Mouse (Mus musculus) limb, embryonic 10.5 days (tissue): ENCODE results near the gene Rad9a. TPM values are rescaled to one million over a fixed set of nuclear protein-coding genes. Genes with fewer than 3 reads are reported as not detected.

Source experiments
- DNase-seq: peaks from one replicate; pipeline ENCODE4 v3.0.0-alpha.2; 2017; ENCODE audit warnings: low spot score
- H3K27ac ChIP-seq: fragments of 300-500 bp; sonication (generic); 2 replicates; pipeline ENCODE4 v1.5.1; 2016; ENCODE audit warnings: mild to moderate bottlenecking
- H3K27me3 ChIP-seq: fragments of 300-500 bp; sonication (generic); 2 replicates; pipeline ENCODE4 v1.6.1; 2016; ENCODE audit warnings: low read depth, mild to moderate bottlenecking; ENCODE audit not compliant: poor library complexity, severe bottlenecking
- H3K36me3 ChIP-seq: fragments of 300-500 bp; sonication (generic); 2 replicates; pipeline ENCODE4 v1.6.1; 2016; ENCODE audit warnings: mild to moderate bottlenecking, moderate library complexity
- H3K4me1 ChIP-seq: fragments of 300-500 bp; sonication (generic); 2 replicates; pipeline ENCODE4 v1.6.1; 2016
- H3K4me3 ChIP-seq: fragments of 300-500 bp; sonication (generic); 2 replicates; pipeline ENCODE4 v1.5.1; 2016; ENCODE audit warnings: mild to moderate bottlenecking, moderate library complexity
- H3K9me3 ChIP-seq: fragments of 300-500 bp; sonication (generic); replicated peaks from 2 replicates; pipeline ENCODE4 v1.6.1; 2016; ENCODE audit warnings: mild to moderate bottlenecking
- WGBS: fragments of 180-500 bp; shearing (Covaris S2); methylation state at CpG from one replicate; pipeline ENCODE4 v1.1.7; 2016; 5-methylcytosine and 5-hydroxymethylcytosine counted together
- microRNA-seq: library from miRNA; unstranded; fragments of <30 nt; microRNA quantifications from one replicate; pipeline ENCODE4, GENCODE M21; 2017
- polyA plus RNA-seq: library from polyadenylated mRNA; unstranded; fragments of >200 nt; fragmentation: Nextera tagmentation; extraction: Ambion mirVana; gene quantifications from 2 replicates; pipeline ENCODE4 v1.2.1, GENCODE M21; 2016

Gene Rad9a
- polyA plus RNA-seq, 1 experiment from 2014 or later, result 58.2 TPM

DNA sequence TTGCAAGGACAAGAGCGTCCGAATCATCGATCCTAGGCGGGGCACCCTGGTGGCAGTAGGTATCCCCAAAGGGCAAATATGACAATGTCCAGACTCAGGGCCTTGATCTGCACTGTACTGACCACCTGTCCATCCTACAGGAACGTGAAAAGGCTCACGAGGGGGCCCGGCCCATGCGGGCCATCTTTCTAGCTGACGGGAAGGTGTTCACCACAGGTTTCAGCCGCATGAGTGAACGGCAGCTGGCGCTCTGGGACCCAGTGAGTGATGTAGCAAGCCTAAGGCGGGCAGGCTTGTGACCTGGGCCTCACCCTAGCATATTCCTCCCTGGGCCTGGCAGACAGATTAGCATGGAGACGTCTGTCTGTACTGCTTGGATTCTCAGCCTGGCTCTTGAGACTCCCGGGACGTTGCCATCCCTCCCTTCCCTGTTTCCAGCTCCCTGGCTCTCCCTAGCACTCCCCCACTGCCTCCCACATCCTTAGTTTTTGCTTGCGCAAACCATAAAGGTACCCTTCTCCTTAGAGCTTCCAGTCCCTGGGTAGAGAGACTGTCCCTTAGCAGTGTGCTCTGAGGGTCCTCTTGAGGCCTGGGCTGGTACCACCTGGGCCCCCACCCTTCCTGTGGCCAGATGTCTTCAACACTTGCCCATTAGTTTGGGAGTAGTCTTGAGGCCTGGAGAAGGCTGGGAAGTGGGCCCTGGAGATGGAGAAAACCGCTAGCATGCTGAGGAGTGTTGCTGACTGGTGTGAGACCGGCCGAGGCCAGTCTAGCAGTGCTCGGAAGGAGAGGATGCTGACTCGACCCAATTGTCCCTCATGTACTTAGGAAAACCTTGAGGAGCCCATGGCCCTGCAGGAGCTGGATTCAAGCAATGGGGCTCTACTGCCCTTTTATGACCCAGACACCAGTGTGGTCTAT is 50.6 kb downstream of the Rad9a start:
- 91% methylated on average over 22 of the region's 22 CpGs for WGBS
- Histone ChIP-seq H3K27me3 (no peaks in the 10 kb centered on the region), H3K36me3 (peaks cover 56% of the 10 kb centered on the region), H3K4me1 (peaks cover 49% of the 10 kb centered on the region), H3K27ac (no peak overlapping the region), H3K4me3 (no peak overlapping the region), H3K9me3 (no peaks in the 10 kb centered on the region)
- no peak for DNase-seq

DNA sequence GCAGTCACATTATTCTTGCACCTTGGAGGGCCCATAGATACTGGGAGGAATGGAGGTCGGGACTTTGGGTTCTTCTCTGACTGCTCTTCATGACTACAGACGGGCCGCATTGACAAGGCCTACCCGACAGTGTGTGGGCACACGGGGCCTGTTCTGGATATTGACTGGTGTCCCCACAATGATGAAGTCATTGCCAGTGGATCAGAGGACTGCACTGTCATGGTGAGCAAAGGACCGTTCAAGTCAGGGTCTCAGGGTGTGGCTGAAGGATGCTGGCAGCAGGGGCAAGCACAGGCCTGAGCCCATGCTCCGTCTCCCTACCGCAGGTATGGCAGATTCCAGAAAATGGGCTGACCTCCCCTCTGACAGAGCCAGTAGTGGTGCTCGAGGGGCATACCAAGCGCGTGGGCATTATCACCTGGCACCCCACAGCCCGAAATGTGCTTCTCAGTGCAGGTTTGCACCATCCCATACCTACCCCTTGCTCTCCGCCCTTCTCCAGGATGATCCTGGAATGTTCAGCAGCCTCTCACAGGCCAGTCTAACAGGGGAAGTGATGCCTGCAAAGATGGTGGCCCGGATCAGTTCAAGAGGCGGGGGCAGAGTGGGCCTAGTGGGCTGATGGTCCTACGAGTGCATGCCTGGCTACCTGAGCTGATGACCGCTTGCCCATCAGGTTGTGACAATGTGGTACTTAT is 51.5 kb downstream of the Rad9a start:
- no peak for DNase-seq
- peak overlapping the region; percentile 90; the same call in 1 of the 2 replicates for H3K4me3 ChIP-seq
- no peak overlapping the region for H3K27ac ChIP-seq
- peaks cover 47% of the 10 kb centered on the region for H3K36me3 ChIP-seq
- H3K9me3 ChIP-seq, result no peaks in the 10 kb centered on the region
- no peaks in the 10 kb centered on the region for H3K27me3 ChIP-seq
- WGBS, result 94% methylated on average over 17 of the region's 17 CpGs
- H3K4me1 ChIP-seq, result peaks cover 46% of the 10 kb centered on the region

DNA sequence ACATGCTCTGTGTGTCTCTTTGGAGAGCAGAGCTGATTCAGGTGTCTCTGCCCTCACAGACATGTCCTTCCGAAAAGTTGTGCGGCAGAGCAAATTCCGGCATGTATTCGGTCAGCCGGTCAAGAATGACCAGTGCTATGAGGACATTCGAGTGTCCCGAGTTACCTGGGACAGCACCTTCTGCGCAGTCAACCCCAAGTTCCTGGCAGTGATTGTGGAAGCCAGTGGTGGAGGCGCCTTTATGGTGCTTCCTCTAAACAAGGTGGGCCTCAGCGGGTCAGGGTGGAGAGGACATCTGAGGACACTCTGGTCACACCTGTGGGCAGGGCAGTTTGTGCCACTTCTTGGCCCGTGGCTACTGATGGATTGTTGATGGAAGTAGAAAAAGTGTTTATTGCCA is 52.2 kb downstream of the Rad9a start:
- Histone ChIP-seq H3K27me3 (no peaks in the 10 kb centered on the region), H3K4me1 (peaks cover 44% of the 10 kb centered on the region), H3K4me3 (peak overlapping the region; percentile 90), H3K36me3 (peaks cover 45% of the 10 kb centered on the region), H3K9me3 (no peaks in the 10 kb centered on the region), H3K27ac (peak overlapping the region; percentile 90; the same call in 1 of the 2 replicates)
- 89% methylated on average over 11 of the region's 11 CpGs for WGBS
- DNase-seq, result no peak

DNA sequence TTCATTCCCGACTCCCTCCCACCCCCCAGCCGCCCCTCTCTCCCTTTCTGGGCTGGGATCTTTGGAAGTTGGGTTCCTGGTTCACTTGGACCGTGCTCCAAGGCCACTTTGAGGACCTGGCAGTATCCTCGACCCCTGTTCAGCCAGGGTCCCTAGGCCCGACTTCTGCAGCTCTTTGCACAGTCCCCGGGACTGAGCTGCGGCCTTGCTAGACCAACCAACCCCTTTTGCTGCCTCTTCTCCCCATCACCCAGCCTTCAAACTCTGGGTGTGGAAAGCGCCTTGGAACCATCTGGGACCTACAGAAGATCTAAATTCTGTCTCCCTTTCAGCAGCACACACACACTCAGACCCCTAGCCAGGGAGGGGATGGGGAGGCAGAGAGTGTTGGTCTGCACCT is 52.6 kb downstream of the Rad9a start:
- Histone ChIP-seq H3K4me3 (peak overlapping the region; percentile 90), H3K36me3 (peaks cover 42% of the 10 kb centered on the region), H3K27ac (peak overlapping the region; percentile 90), H3K9me3 (no peaks in the 10 kb centered on the region), H3K4me1 (peaks cover 46% of the 10 kb centered on the region), H3K27me3 (no peaks in the 10 kb centered on the region)
- WGBS, result 2% methylated on average over 6 of the region's 8 CpGs
- DNase-seq, result no peak

DNA sequence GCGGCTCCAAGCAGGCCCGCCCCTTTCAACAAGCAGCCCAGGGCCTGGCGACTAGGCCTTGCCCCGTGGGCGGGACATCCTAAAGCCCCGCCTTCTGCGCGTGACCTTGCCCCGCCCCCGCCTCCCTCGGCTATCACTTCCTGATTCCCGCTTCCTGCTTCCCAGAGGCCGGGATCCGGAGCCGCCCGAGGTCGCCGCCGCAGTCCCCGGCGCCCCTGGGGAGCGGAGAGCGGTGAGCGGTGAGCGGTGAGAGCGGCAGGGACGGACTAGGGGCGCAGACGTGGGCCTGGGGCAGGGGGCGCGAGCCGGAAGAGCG is 53.0 kb downstream of the Rad9a start, which contains the start of gene Coro1b:
TSS of gene Coro1b (plus strand) at position 129 of the 316 bp plus-strand sequence.
- no peaks in the 10 kb centered on the region for H3K27me3 ChIP-seq
- WGBS, result under 1% methylated on average over 24 of the region's 33 CpGs
- H3K36me3 ChIP-seq, result peaks cover 39% of the 10 kb centered on the region
- H3K4me3 ChIP-seq, result peak within 1 kb of the TSS; percentile 90
- H3K4me1 ChIP-seq, result peaks cover 49% of the 10 kb centered on the region
- no peaks in the 10 kb centered on the region for H3K9me3 ChIP-seq
- peak within 1 kb of the TSS; percentile 90 for H3K27ac ChIP-seq
- peak; percentile 97 for DNase-seq

DNA sequence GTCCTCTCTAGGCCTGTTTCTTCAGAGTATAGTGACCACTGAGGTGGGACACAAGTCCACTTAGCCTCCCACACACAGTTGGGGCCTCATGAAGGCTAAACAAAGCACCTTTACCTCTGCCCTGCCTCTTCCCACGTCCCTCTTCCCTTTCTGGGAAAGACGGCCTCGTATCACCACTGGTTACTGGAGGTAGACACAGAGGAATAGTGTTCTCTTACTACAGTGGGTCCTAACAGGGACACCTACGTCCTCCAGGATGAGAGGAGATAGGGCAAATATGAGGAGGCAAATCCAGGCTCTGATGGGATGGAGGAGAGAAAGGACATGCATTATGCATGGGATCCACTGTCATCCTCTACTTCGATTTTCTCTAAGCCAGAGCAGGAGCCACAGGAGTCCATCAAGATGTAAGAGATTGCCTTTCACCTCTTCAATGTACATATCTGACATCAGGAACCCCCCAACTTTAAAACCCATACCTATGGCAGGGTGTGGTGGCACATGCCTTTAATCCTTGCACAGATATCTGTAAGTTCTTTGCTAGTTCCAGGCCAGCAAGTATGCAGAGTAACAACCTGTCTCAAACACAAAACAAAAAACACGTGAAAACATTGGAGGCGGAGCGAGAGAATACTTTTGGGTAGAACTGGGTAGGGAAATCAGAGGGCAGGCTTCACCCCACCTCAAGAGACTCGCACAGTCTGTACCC is 53.5 kb downstream of the Rad9a start:
- 38% methylated on average over 9 of the region's 9 CpGs for WGBS
- H3K27ac ChIP-seq, result peak overlapping the region; percentile 90

DNA sequence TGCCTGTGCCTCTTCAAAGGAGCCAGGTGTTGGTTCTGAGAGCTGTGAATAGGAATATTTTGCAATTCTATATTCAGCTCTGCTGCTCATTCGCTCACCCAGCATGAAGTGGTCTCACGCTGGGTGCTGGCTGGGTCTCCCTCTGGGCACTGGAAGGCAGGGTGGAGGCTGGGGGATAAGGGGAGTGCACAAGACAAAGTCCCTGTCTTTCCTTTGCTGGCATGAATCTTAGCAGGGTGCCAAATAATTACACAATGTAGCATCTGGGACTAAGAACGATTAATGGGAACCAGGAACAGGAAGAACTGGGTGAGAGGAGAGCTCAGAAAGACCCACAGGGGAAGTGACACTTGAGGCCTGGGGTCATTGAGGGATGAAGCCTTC is 54.4 kb downstream of the Rad9a start:
- no peaks in the 10 kb centered on the region for H3K9me3 ChIP-seq
- H3K27me3 ChIP-seq, result no peaks in the 10 kb centered on the region
- DNase-seq, result no peak
- no peak overlapping the region for H3K4me3 ChIP-seq
- H3K36me3 ChIP-seq, result peaks cover 24% of the 10 kb centered on the region
- H3K4me1 ChIP-seq, result peaks cover 50% of the 10 kb centered on the region
- H3K27ac ChIP-seq, result no peak overlapping the region
- 61% methylated on average over 3 of the region's 3 CpGs for WGBS

More for the DNA sequence above, 53.5 kb downstream of the Rad9a start:
- Histone ChIP-seq H3K4me1 (peaks cover 47% of the 10 kb centered on the region), H3K9me3 (no peaks in the 10 kb centered on the region), H3K27me3 (no peaks in the 10 kb centered on the region), H3K36me3 (peaks cover 33% of the 10 kb centered on the region), H3K4me3 (peak overlapping the region; percentile 90)
- DNase-seq, result no peak

DNA sequence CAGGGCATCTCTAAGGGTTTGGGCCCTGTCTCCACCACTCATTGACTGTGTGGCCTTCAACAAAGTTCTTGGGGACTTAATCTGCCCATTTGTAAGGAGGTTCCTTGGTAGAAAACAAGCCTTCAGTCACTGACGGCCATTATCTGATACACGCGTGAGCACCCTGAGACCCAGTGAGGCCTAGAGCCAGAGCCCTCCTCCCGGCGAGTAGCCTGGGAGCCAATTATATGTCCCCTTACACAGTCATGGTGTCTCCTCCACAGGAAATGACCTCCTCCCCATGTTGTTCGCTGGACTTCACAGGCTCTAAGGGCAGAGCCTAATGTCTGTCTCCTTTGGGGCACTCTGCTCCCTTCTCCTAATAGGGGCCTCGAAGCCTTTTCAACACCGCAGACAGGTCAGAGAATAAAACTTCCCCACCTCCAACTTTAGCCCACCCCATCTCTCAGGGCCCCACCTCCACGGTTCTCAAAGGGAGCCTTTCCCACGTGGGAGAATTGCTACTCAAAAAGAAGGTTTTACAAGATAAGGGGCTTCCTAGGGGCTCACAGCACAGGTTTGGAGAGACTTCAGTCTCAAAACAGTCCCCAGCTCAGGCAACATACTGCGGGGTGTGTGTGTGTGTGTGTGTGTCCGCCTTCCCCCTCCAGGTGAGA is 55.0 kb downstream of the Rad9a start:
- H3K4me3 ChIP-seq, result no peak overlapping the region

DNA sequence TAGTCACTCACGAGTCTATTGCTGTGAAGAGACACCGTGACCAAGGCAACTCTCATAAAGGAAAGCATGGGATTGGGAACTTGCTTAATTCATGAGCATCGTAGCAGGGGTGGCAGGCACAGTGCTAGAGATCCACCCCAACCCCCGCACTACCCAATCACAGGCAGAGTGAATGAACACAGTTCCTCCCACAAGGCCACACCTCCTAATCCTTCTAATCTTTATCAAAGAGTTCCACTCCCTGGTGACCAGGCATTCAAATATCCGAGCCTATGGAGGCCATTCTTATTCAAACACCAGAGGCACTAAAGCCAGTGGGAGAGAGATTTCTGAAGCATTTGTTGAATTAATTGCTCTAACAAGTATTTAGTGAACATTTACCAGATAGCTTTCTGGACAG is 55.5 kb downstream of the Rad9a start:
- no peaks in the 10 kb centered on the region for H3K9me3 ChIP-seq
- no peak for DNase-seq
- H3K36me3 ChIP-seq, result peaks cover 13% of the 10 kb centered on the region
- 95% methylated on average over 5 of the region's 5 CpGs for WGBS
- H3K27me3 ChIP-seq, result no peaks in the 10 kb centered on the region
- H3K4me1 ChIP-seq, result peaks cover 50% of the 10 kb centered on the region
- H3K27ac ChIP-seq, result no peak overlapping the region
- H3K4me3 ChIP-seq, result no peak overlapping the region

More for the DNA sequence above, 55.0 kb downstream of the Rad9a start:
- Histone ChIP-seq H3K36me3 (peaks cover 19% of the 10 kb centered on the region), H3K27me3 (no peaks in the 10 kb centered on the region), H3K27ac (no peak overlapping the region), H3K4me1 (peaks cover 50% of the 10 kb centered on the region), H3K9me3 (no peaks in the 10 kb centered on the region)
- DNase-seq, result no peak
- WGBS, result 68% methylated on average over 12 of the region's 12 CpGs

Small RNA genes within 50 kb of the gene (microRNA-seq; reads per million reads assigned to microRNA genes)
- gene Gm26115, result not detected

Other genes with a start within 250 kb of the Rad9a start
- not detected in 2 replicates for gene Aldh3b3, start 243.0 kb downstream of the Rad9a start, polyA plus RNA-seq
- 1.4 and 2.4 TPM in 2 replicates for gene Aldh3b2, start 229.3 kb downstream of the Rad9a start, polyA plus RNA-seq
- gene Acy3, start 215.1 kb downstream of the Rad9a start, polyA plus RNA-seq, result 3.9 and 5.6 TPM in 2 replicates
- gene Tbx10, start 208.9 kb downstream of the Rad9a start, polyA plus RNA-seq, result 0.10 TPM in 1 of 2 replicates, not detected in the other
- 32.4 and 36.0 TPM in 2 replicates for gene Nudt8, start 201.1 kb downstream of the Rad9a start, polyA plus RNA-seq
- 3.5 and 4.6 TPM in 2 replicates for gene Gm49405, start 201.0 kb downstream of the Rad9a start, polyA plus RNA-seq
- 5.0 and 7.6 TPM in 2 replicates for gene Doc2g, start 198.3 kb downstream of the Rad9a start, polyA plus RNA-seq
- 220 and 221 TPM in 2 replicates for gene Ndufv1, start 188.9 kb downstream of the Rad9a start, polyA plus RNA-seq
- 478 and 510 TPM in 2 replicates for gene Gstp1, start 163.7 kb downstream of the Rad9a start, polyA plus RNA-seq
- 0.62 and 0.88 TPM in 2 replicates for gene Gstp2, start 155.6 kb downstream of the Rad9a start, polyA plus RNA-seq
- gene Gstp3, start 142.1 kb downstream of the Rad9a start, polyA plus RNA-seq, result not detected in 2 replicates
- gene Cabp2, start 120.1 kb downstream of the Rad9a start, polyA plus RNA-seq, result not detected in 2 replicates
- 86.7 and 87.0 TPM in 2 replicates for gene Cdk2ap2, start 104.5 kb downstream of the Rad9a start, polyA plus RNA-seq
- gene Pitpnm1, start 101.7 kb downstream of the Rad9a start, polyA plus RNA-seq, result 5.9 and 7.9 TPM in 2 replicates
- 74.9 and 79.2 TPM in 2 replicates for gene Aip, start 75.8 kb downstream of the Rad9a start, polyA plus RNA-seq
- not detected in 2 replicates for gene Gpr152, start 61.9 kb downstream of the Rad9a start, polyA plus RNA-seq
- 0.15 TPM in 1 of 2 replicates, not detected in the other for gene Cabp4, start 57.6 kb downstream of the Rad9a start, polyA plus RNA-seq
- gene Coro1b, start 53.0 kb downstream of the Rad9a start, polyA plus RNA-seq, result 129 and 148 TPM in 2 replicates
- 0.93 and 1.4 TPM in 2 replicates for gene Ptprcap, start 48.1 kb downstream of the Rad9a start, polyA plus RNA-seq
- 58.3 and 66.0 TPM in 2 replicates for gene Rps6kb2, start 38.3 kb downstream of the Rad9a start, polyA plus RNA-seq
- 3.2 and 3.3 TPM in 2 replicates for gene Carns1, start 26.2 kb downstream of the Rad9a start, polyA plus RNA-seq
- 0.21 and 1.2 TPM in 2 replicates for gene Tbc1d10c, start 10.4 kb downstream of the Rad9a start, polyA plus RNA-seq
- gene Ppp1ca, start 9.6 kb downstream of the Rad9a start, polyA plus RNA-seq, result 1,070 and 1,129 TPM in 2 replicates
- 4.3 and 6.0 TPM in 2 replicates for gene Clcf1, start 12.6 kb upstream of the Rad9a start, polyA plus RNA-seq
- gene AC109138.7, start 12.7 kb upstream of the Rad9a start, polyA plus RNA-seq, result not detected in 2 replicates
- gene Pold4, start 30.2 kb upstream of the Rad9a start, polyA plus RNA-seq, result 14.0 and 16.2 TPM in 2 replicates
- gene Ssh3, start 67.5 kb upstream of the Rad9a start, polyA plus RNA-seq, result 2.5 and 4.4 TPM in 2 replicates
- 5.5 and 7.9 TPM in 2 replicates for gene Ankrd13d, start 81.5 kb upstream of the Rad9a start, polyA plus RNA-seq
- gene Grk2, start 104.6 kb upstream of the Rad9a start, polyA plus RNA-seq, result 14.6 and 15.5 TPM in 2 replicates
- 67.6 and 77.9 TPM in 2 replicates for gene Kdm2a, start 196.6 kb upstream of the Rad9a start, polyA plus RNA-seq
- 24.7 and 32.9 TPM in 2 replicates for gene Rhod, start 237.8 kb upstream of the Rad9a start, polyA plus RNA-seq